Mouse (Mus musculus): ENCODE data around the gene Cyp2j5.
A peak's percentile ranks its signal among the peaks of the same experiment; 100 is the strongest.
"Not testable (repeated sequence)": the region's sequence is repeated elsewhere in the genome, so short reads cannot be mapped to it uniquely, and the experiment has no call there.

Gene Cyp2j5

GRCm38 (mm10) chr4:96663991-96664390 lies at the start of gene Cyp2j5:
Gene Cyp2j5, minus strand, starts transcription at chr4:96664154.
- DNase-seq (ENCODE audit: low spot score in 2 of 2), result no peak

GRCm38 (mm10) chr4:96705281-96705951 lies 41.5 kb upstream of the Cyp2j5 start:
- no peak for DNase-seq (ENCODE audit: low spot score in 2 of 2)

DNA sequence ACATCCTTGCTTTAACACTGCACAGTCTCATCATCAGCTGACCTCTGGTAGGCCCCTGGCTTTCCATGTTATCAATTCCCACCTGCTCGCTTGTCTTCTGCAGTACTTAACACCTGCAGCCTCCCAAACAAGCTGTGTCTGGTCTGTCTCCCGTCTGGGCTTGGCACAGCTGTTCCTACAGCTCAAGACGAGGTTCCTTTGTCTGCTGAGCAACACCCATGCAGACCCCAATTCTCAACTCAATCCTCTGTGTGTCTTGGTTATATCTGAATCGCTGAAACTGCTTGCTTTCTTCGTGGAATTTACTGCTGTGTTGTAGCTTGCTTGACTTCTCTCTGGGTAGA lies 34.2 kb upstream of the Cyp2j5 start:
- DNase-seq (ENCODE audit: low spot score in 2 of 2), result no peak

- no peak for DNase-seq (ENCODE audit: low spot score in 2 of 2)
Measured at GRCm38 (mm10) chr4:96697511-96698217, 33.7 kb upstream of the Cyp2j5 start.

DNA sequence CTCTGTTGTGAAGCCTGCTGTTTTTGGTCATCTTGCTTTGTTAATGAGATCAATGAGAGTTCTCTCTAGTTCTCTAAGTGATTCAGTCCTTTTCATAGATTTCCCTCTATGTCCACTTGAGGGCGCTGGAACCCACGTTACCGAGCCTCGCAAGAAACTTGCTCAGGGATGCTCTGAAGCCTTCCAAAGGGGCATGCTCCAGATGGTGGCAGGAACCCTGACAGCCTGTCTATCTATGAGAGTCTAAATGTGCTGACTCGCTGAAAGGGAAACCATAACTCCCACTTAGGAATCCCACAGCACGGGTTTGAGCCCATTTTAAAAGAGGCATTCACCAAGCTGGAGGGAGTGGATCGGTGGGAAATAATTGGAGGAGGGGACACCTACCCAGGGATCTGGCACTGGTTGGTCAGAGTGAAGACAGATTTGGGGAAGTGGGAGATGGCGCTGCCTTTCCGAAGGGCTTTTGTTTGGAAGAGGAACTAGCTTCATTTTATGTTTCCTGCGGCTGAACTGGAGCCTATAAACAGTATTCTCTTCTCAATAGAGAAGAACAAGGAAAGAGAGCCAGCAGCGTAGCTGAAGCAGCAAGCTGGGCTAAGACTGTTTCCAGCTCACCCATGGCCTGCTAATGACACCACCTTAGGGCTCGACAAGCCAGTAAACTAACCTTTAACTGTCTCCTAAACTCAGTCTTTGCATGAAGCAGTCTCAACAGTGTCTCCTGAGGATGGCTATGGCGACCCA lies 32.8 kb upstream of the Cyp2j5 start:
- no peak for DNase-seq (ENCODE audit: low spot score in 2 of 2)

GRCm38 (mm10) chr4:96687358-96687803 lies 23.4 kb upstream of the Cyp2j5 start:
- no peak for DNase-seq (ENCODE audit: low spot score in 2 of 2)

DNA sequence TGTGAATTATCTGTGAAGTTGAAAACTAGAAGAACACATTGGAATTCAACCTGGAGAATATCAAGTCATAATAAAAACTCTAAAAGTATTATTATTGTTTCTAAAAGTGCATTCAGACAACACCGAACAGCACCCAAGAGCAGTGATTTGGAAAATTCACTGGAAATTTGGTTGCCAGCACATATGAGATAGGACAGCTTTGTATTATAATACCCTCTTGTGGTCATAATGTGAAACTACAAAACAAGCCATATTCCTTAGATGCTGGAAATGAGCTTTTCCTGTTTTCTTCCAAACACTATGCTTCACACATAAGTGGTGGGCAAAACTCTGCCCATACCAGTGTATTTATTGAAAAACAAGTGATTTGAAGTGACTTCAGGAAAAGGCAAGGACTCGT lies 19.5 kb upstream of the Cyp2j5 start:
- DNase-seq (ENCODE audit: low spot score in 2 of 2), result no peak

- DNase-seq (ENCODE audit: low spot score in 2 of 2), result no peak
Measured at GRCm38 (mm10) chr4:96680966-96681365, 17.0 kb upstream of the Cyp2j5 start.

GRCm38 (mm10) chr4:96680233-96680632 lies 16.3 kb upstream of the Cyp2j5 start:
- no peak for DNase-seq (ENCODE audit: low spot score in 2 of 2)

DNA sequence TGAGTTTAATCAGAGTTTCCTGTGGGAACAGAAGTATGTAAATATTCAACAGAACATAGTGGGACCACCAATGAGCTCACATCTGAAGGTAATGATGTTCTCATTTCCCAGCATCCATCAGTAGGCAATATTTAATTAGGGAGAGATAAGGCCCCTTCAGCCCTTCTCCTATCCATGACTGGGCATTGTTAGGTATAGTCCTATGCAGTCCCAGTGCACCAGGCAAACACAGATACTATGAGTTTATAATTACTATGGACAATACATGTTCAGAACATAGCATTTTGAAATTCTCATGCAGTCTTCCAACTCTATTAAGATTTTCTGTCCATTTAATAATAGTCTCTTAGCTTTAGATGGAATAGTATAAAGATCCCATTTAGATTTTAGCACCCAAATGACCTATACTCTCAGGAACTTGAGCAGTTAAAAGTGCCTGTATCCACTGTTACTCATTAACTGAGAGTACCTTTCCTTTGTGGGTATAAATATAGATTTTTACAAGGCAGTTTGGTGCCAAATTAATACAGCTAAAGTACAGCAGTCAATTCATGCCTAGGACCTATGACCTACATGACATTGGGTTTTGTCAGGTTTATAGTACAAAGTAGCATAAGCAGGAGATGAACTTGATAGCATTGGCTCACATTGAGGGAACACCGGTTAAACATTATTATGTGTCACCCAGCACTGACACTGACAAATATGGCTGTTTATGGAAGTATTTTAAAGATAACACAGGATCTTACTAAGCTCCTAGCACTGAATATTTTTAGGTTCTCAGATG lies 907 bp upstream of the Cyp2j5 start:
- no peak for DNase-seq (ENCODE audit: low spot score in 2 of 2)

DNA sequence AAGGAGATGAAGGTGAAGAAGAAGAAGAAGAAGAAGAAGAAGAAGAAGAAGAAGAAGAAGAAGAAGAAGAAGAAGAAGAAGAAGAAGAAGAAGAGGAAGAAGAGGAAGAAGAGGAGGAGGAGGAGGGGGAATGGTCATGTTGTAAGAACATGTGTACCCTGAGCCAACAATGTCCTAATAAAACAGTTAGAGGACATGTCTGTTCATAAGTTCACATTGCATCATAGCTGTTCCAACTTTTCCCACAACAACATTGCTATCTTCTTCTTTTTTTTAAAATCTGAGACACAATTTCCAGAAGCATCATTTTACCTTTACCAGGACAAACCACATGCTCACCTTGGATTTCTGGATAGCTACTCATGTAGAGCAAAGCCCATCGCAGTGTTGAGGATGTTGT lies 28.5 kb downstream of the Cyp2j5 start:
- DNase-seq (ENCODE audit: low spot score in 2 of 2), result no peak

- DNase-seq (ENCODE audit: low spot score in 2 of 2), result no peak
Measured at GRCm38 (mm10) chr4:96622474-96622873, 41.5 kb downstream of the Cyp2j5 start.

DNA sequence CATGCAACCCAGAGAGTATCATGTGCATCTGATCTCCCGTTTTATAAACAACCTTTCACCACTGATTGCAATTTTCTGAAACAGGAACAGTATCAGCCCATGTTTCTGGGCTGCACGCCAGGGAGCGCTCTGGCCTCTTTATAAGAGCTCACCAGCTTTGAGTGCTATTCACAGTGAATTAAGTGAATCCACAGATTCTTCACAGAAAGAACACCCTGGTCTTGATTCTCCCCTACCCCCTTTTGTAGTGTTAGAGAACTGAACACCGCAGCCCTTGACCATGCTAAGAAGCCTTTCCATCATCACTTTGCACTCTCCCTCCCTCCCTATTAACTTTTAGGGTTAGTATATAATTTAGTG lies 72.2 kb downstream of the Cyp2j5 start:
- DNase-seq (ENCODE audit: low spot score in 2 of 2), result peak in 1 of 2 experiments; percentile 1

GRCm38 (mm10) chr4:96590911-96591790 lies 72.8 kb downstream of the Cyp2j5 start, which contains the start of gene Cyp2j9:
Gene Cyp2j9, minus strand, starts transcription at chr4:96591578.
- peak; percentile 1 to 3 for DNase-seq (ENCODE audit: low spot score in 2 of 2)

- no peak for DNase-seq (ENCODE audit: low spot score in 2 of 2)
Measured at GRCm38 (mm10) chr4:96581425-96582088, 82.4 kb downstream of the Cyp2j5 start.

DNA sequence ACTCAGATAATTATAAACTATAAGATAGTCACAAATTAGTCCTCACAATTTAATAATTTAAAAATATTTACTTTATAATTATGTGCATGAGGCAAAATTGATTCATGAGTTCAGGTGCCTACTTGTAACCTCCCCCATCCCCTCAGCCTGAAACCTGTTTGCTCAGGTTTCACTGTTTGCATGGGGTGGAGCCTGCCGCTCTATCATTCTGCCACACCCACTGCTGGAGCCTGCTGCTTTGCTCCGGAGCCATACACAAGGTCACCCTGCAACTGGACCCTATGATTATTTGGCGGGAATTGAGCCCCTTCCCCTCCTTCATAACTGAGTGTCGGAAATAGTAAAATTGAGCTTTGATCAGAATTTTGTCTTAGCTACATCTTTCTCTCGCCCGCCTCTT lies 83.6 kb downstream of the Cyp2j5 start:
- not testable (repeated sequence) for DNase-seq (ENCODE audit: low spot score in 2 of 2)

Measured in spleen, postnatal 36 days (tissue).